Mouse (Mus musculus) G1E (cell line): ENCODE data around the gene Zbp1.

Experiments
- CTCF ChIP-seq: IDR thresholded peaks from 2 replicates; pipeline ENCODE4 v1.5.1; 2012; ENCODE audit warnings: low read depth, low read length, inconsistent platforms, mixed read lengths
- GATA1 ChIP-seq: IDR thresholded peaks from 2 replicates; pipeline ENCODE4 v1.6.1; 2012; ENCODE audit warnings: borderline replicate concordance, low read length, inconsistent platforms, mixed read lengths
- GATA2 ChIP-seq: IDR thresholded peaks from 2 replicates; pipeline ENCODE4 v1.6.1; 2012; ENCODE audit warnings: low read depth, low read length, inconsistent platforms, borderline replicate concordance
- POLR2AphosphoS5 ChIP-seq: IDR thresholded peaks from 2 replicates; pipeline ENCODE4 v1.6.1; 2012; ENCODE audit warnings: low read depth, low read length, inconsistent platforms; ENCODE audit not compliant: insufficient replicate concordance
- TAL1 ChIP-seq: conservative IDR thresholded peaks from 2 replicates; pipeline ENCODE4 v1.6.1; 2012; ENCODE audit warnings: low read depth, low read length, inconsistent platforms, mixed read lengths

DNA sequence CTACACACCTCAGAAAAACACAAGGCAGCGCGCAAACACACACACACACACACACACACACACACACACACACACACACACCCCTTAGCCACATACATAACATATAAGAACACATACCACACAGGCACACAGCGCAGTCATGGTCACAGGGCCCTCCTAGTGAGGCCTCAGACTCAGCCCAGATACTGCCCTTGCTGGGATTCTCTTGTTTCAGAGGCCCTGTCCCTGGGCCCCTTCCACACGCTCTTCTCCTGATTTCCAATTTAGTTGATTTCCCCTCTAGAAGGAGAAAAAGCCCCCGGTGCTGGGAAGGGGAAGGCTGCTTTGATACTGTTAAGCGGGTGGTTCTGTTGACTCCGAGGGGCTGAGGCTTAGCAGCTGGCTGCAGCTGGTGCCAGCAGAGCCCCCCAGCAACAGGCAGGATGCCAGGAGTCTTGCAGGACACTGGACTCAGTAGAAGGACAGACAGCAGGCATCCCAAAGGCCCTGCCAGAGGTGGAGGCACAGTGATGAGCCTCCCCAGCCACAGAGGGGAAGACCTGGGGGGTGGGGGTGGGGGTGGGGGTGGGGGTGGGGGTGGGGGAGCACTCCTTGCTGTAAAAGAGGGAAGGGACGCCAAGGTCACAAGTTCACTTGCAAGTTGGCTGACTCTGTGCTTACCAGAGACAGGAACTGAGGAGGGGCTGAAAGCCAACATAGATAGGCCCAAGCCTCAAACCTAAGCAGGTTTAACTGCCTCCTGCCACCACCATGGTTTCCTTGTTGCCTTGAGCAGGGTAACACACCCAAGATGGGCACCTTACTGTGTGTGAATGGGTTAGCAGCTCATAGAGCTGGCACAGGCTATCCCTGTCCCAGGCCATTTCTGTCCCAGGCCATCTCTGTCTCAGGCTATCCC lies 17.0 kb upstream of the Zbp1 start:
- no peak for TF ChIP-seq CTCF
- no peak for TF ChIP-seq TAL1
- no peak for TF ChIP-seq GATA1
- TF ChIP-seq GATA2: no peak
- no peak for TF ChIP-seq POLR2AphosphoS5
